Mouse (Mus musculus) left cerebral cortex, adult 2 months (tissue): ENCODE results near the gene Auh. TPM values are rescaled to one million over a fixed set of nuclear protein-coding genes. Genes with fewer than 3 reads are reported as not detected.
A peak's percentile ranks its signal among the peaks of the same experiment; 100 is the strongest.

ENCODE experiments used
- DNase-seq, 2 experiments: peaks; one replicate each; pipeline ENCODE4 v3.0.0; 2021 to 2022; ENCODE audit warnings: low spot score in 2 of 2, mixed read lengths in 1 of 2; ENCODE audit errors: extremely low spot score in 1 of 2
- H3K27ac ChIP-seq: fragments of 200-600 bp; 2 replicates; pipeline ENCODE4 v1.8.1; 2022
- H3K4me3 ChIP-seq: fragments of 200-600 bp; 2 replicates; pipeline ENCODE4 v1.8.1; 2022
- CTCF ChIP-seq: fragments of 200-600 bp; IDR thresholded peaks from 2 replicates; pipeline ENCODE4 v1.8.1; 2022; ENCODE audit warnings: antibody characterized with exemption, mild to moderate bottlenecking, moderate library complexity
- intact Hi-C: fragments of 180-260 bp; cut with DNase I; formaldehyde crosslinking; loops from one replicate; pipeline ENCODE4 v1.15.1; 2025
- total RNA-seq, 2 experiments: library from RNA; stranded (reverse); gene quantifications; 2 replicates each; pipeline ENCODE4 v1.2.3; 2021

Gene Auh
- total RNA-seq, 2 experiments from 2014 or later, result 92.3 to 99.0 TPM

- no peak for TF ChIP-seq CTCF
- DNase-seq, result no peak
- H3K27ac ChIP-seq, result no peak overlapping the region
- intact Hi-C loops, result no loop called here
- no peak overlapping the region for H3K4me3 ChIP-seq
Observed at GRCm38 (mm10) chr13:52849394-52849801, 80.1 kb downstream of the Auh start.

GRCm38 (mm10) chr13:52847481-52847880, 82.0 kb downstream of the Auh start:
- H3K27ac ChIP-seq, result no peak overlapping the region
- H3K4me3 ChIP-seq, result no peak overlapping the region
- no peak for TF ChIP-seq CTCF
- intact Hi-C loops, result no loop called here
- no peak for DNase-seq

- no peak for TF ChIP-seq CTCF
- Histone ChIP-seq H3K4me3 (no peak overlapping the region), H3K27ac (no peak overlapping the region)
- intact Hi-C loops, result no loop called here
- no peak for DNase-seq
Observed at GRCm38 (mm10) chr13:52847071-52847470, 82.4 kb downstream of the Auh start.

- TF ChIP-seq CTCF, result no peak
- DNase-seq, result no peak
- intact Hi-C loops, result no loop called here
- Histone ChIP-seq H3K27ac (no peak overlapping the region), H3K4me3 (no peak overlapping the region)
Observed at GRCm38 (mm10) chr13:52845618-52846017, 83.9 kb downstream of the Auh start.

- Histone ChIP-seq H3K27ac (no peak overlapping the region), H3K4me3 (no peak overlapping the region)
- no peak for DNase-seq
- TF ChIP-seq CTCF, result no peak
- intact Hi-C loops, result no loop called here
Observed at GRCm38 (mm10) chr13:52843536-52844178, 85.8 kb downstream of the Auh start.

- no peak overlapping the region for H3K27ac ChIP-seq
- intact Hi-C loops, result loop anchor here (10.0 kb wide), 1 partner anchor 259 kb away; no protein-coding TSS in a partner anchor
- no peak for DNase-seq
- no peak overlapping the region for H3K4me3 ChIP-seq
- TF ChIP-seq CTCF, result no peak
Observed at GRCm38 (mm10) chr13:52836231-52836630, 93.2 kb downstream of the Auh start.

GRCm38 (mm10) chr13:52834591-52834990, 94.9 kb downstream of the Auh start:
- no peak overlapping the region for H3K4me3 ChIP-seq
- no peak for DNase-seq
- H3K27ac ChIP-seq, result no peak overlapping the region
- no peak for TF ChIP-seq CTCF
- intact Hi-C loops, result loop anchor here (10.0 kb wide), 1 partner anchor 260 kb away; no protein-coding TSS in a partner anchor

- TF ChIP-seq CTCF, result no peak
- Histone ChIP-seq H3K27ac (no peak overlapping the region), H3K4me3 (no peak overlapping the region)
- intact Hi-C loops, result loop anchor here (10.0 kb wide), 1 partner anchor 261 kb away; no protein-coding TSS in a partner anchor
- no peak for DNase-seq
Observed at GRCm38 (mm10) chr13:52833748-52834147, 95.7 kb downstream of the Auh start.

- peak; percentile 59 for TF ChIP-seq CTCF
- Histone ChIP-seq H3K4me3 (no peak overlapping the region), H3K27ac (no peak overlapping the region)
- DNase-seq, result no peak
- intact Hi-C loops, result loop anchor here (10.0 kb wide), 1 partner anchor 262 kb away; no protein-coding TSS in a partner anchor
Observed at GRCm38 (mm10) chr13:52833220-52833619, 96.3 kb downstream of the Auh start.

- no peak for DNase-seq
- intact Hi-C loops, result loop anchor here (10.0 kb wide), 1 partner anchor 262 kb away; no protein-coding TSS in a partner anchor
- Histone ChIP-seq H3K27ac (no peak overlapping the region), H3K4me3 (no peak overlapping the region)
- no peak for TF ChIP-seq CTCF
Observed at GRCm38 (mm10) chr13:52832481-52833170, 96.9 kb downstream of the Auh start.

GRCm38 (mm10) chr13:52831037-52831757, 98.3 kb downstream of the Auh start:
- intact Hi-C loops, result loop anchor here (10.0 kb wide), 1 partner anchor 264 kb away; no protein-coding TSS in a partner anchor
- TF ChIP-seq CTCF, result no peak
- no peak overlapping the region for H3K27ac ChIP-seq
- no peak for DNase-seq
- H3K4me3 ChIP-seq, result no peak overlapping the region
